Mouse (Mus musculus): Measurements from ENCODE around the gene Wars.

Gene Wars

DNA sequence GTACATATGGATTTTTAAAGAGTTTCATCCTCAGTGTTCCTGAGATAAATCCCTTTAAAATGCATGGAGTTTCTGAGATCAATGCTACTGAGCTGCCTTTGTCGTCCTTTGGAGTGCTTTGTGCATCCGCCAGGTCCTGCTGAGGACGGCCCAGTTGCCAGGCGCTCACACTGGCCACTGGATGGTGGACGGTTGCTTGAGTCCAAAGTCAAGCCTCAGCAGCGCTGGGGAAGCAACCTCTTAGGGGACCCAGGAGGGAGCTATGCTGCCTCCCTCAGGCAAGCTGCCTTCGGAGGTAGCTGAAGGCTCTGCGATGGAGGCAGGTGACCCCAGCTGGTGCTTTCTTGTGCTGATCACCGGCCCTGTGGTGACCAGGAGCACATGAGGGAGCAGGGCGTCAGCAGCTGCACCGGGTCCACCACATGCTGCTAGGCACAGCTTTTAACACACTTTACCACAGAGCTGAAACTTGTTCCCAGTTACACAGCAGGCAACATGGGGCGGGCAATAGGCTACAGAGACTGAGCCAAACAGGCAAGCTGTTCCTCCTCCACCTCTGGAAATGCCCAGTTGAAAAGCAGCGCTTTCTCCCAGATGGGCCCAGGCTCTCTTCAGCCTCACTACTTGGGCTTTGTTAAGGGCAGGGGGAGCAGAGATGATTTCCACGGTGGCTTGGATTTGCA lies 11.8 kb upstream of the Wars start:
- no peak for DNase-seq

DNA sequence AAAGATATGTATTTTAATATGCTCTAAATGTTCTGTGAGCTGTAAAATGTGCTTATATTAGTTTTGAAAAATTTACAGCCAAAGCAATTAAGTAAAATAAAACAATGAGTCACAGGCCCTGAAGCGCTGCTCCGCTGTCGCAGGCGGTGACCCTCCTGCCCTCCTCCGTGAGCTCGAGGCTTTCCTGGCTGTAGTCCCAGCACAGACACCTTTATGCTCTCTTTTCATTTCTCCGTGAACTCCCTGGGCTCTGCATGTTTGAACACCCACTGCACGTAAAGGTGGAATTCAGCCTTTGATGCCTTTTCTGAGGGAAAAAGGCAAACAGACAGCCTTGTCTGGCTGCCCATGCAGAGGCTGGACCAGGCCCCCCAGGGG lies 10.3 kb upstream of the Wars start:
- no peak for DNase-seq

- DNase-seq = peak; percentile 71
These were observed 9.8 kb upstream of the Wars start for GRCm38 (mm10) chr12:108903600-108904275.

- peak; percentile 73 for DNase-seq
These were observed 9.0 kb upstream of the Wars start for GRCm38 (mm10) chr12:108902940-108903339.

- no peak for DNase-seq
These were observed 7.4 kb upstream of the Wars start for GRCm38 (mm10) chr12:108901346-108901745.

DNA sequence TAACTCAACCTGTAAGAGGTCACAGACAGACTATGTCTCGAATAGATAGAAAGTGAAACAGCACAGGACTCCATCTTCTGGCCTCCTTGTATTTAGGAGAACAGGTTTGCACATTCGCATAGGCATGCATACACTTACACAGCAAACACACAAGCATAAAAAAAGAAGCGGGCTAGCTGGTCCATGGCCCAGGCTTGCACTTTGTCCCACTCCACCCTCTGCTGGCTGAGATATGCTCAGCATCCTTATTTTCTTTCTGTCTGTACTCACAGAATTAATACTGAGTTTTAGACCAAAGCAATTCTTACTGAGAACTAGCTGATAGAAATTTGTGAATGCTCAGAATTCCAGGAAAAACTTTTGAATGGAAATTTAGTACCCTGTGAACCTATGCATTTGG lies 2.0 kb upstream of the Wars start:
- DNase-seq = peak; percentile 45

- no peak for DNase-seq
These were observed 450 bp upstream of the Wars start for GRCm38 (mm10) chr12:108894432-108894816.

- no peak for DNase-seq
These were observed 822 bp downstream of the Wars start, which contains the start of gene Wdr25 for GRCm38 (mm10) chr12:108892989-108893714. Wdr25 (plus strand) TSS chr12:108893631.

GRCm38 (mm10) chr12:108888632-108889031 lies 5.3 kb downstream of the Wars start:
- no peak for DNase-seq

DNA sequence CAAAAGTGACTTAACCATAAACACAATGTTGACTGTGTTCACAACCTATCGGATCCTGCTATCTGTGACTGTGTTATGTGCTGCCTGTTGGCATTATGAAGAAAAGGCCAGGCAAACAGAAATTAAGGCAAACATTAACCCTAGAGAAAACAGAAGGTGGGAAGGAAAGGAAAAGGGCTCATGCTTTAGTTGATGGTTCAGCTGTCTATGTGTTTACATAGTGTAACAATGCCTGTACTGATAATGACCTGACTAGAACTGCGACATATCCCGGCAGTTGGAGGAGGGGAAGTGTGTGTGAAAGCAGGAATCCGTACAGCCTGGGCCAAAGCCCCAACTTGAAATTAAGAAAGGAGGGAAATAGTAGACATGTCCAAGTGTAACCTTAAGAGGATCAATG lies 6.9 kb downstream of the Wars start:
- no peak for DNase-seq

DNA sequence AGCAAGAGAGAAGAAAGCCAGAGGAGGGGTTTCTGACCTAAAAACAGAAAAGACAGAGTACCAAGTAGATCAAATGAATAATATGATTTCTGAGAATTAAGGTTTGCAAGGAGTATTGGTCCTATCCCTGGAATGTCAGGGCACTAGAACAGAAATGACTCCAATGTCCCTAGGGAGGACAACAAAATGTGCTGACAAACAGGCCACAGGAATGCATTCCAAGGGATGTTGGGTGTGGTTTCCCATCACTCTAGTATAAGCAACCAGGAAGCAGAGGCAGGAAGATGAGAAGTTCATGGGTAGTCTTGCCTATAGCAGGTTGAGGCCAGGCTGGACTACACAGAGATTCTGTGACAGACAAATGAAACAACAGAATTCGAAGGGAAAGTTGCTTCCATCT lies 8.1 kb downstream of the Wars start:
- DNase-seq = no peak

GRCm38 (mm10) chr12:108882776-108883175 lies 11.2 kb downstream of the Wars start:
- no peak for DNase-seq

DNA sequence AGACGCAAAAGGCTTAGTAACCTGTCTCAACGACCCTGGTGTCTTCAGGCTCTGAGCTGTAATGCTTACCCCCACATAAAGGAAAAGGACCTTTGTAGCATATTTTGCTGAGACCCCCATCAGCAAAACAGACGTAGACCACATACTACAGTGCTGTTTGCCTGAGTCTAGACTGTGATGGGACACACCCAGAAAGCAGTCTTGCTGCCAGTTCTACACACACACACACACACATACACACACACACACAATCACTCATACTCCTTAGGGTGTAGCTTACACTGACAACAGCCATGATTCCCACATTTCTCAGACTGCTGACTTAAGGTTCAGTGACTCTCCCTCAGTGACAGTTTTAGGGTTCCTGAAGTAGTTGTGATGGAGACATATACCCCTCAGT lies 12.8 kb downstream of the Wars start:
- DNase-seq = no peak

DNA sequence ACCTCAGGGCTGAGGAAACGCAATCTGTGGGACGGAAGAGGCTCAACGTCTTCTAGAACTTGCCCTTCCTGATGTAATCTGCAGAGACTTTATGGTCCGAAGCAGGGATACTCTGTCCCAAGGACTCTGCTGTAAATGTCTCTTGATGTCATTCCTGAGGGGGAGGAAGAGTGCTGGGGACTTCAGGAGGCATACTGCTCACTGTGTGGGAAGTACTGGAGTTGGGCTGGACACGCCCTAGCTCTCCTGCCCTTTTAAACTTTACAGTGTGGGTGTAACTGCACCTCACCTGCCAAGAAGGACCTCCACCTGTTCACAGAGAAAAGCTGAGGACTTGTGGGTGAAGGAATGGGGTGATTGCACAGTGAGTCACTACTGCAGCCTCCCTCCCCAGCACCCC lies 13.4 kb downstream of the Wars start:
- DNase-seq = no peak

DNA sequence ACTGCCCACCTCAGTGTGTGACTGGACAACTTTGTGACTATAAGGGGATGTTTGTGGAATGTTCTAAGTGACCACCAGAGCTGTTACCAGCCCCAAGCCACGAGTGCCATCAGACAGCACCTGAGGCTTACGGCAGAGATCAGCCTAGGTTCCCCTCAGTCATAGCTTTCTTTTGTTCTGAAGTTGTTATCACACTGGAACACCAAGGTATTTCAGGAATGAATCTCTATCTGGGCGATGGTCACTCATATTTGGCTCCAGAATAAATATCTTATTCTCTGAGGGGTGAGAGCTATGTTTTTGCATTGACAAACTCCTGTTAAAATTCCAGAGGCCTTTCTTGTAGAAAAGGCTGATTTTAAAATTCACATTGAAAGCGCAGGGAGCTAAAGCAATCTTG lies 14.8 kb downstream of the Wars start:
- no peak for DNase-seq

- no peak for DNase-seq
These were observed 20.9 kb downstream of the Wars start for GRCm38 (mm10) chr12:108873122-108873521.

- DNase-seq = peak; percentile 61
These were observed 24.4 kb downstream of the Wars start for GRCm38 (mm10) chr12:108869575-108869974.

- DNase-seq = no peak
These were observed 28.9 kb downstream of the Wars start for GRCm38 (mm10) chr12:108865007-108865494.

- DNase-seq = no peak
These were observed 35.5 kb downstream of the Wars start for GRCm38 (mm10) chr12:108858486-108858885.

- no peak for DNase-seq
These were observed 36.3 kb downstream of the Wars start for GRCm38 (mm10) chr12:108857589-108858184.

DNA sequence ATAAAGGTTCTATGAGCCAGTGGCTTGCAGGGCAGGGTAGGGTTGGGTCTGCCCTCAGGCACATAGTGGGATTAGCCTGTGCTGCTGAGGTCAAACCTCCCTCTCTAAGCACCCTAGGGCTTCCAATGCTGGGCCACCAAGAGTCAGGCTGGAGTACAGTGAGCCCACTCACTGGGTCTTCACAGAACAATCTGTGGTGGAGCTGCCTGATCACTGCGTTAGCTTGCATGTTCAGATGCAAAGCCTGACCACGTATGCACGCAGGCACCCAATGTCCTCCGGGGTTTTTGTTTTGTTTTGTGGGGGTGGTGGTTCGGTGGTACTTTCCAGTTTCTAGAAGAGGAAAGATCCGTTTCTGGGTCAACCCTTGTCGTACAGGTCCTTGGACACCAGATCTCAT lies 36.9 kb downstream of the Wars start:
- DNase-seq = no peak

GRCm38 (mm10) chr12:108856186-108856585 lies 37.8 kb downstream of the Wars start:
- DNase-seq = no peak

GRCm38 (mm10) chr12:108855081-108855480 lies 38.9 kb downstream of the Wars start:
- no peak for DNase-seq

GRCm38 (mm10) chr12:108852822-108853221 lies 41.2 kb downstream of the Wars start:
- DNase-seq = no peak

Measured in thymus, postnatal 4 days (tissue).